Mouse (Mus musculus) midbrain, embryonic 15.5 days (tissue): Measurements from ENCODE around the gene Ccdc106. TPM values are rescaled to one million over a fixed set of nuclear protein-coding genes. Genes with fewer than 3 reads are reported as not detected.

ENCODE experiments used
- ATAC-seq: fragments of 200-750 bp; cut with Nextera tagmentation; replicated peaks from 2 replicates; pipeline ENCODE4 v1.8.0; 2017; ENCODE audit warnings: moderate TSS enrichment
- H3K27ac ChIP-seq: fragments of 300-500 bp; sonication (generic); 2 replicates; pipeline ENCODE4 v1.5.1; 2015; ENCODE audit warnings: mild to moderate bottlenecking, inconsistent platforms
- H3K27me3 ChIP-seq: fragments of 300-500 bp; sonication (generic); replicated peaks from 2 replicates; pipeline ENCODE4 v1.6.1; 2015; ENCODE audit warnings: inconsistent platforms
- H3K36me3 ChIP-seq: fragments of 300-500 bp; sonication (generic); replicated peaks from 2 replicates; pipeline ENCODE4 v1.6.1; 2015; ENCODE audit warnings: inconsistent platforms
- H3K4me1 ChIP-seq: fragments of 300-500 bp; sonication (generic); 2 replicates; pipeline ENCODE4 v1.6.1; 2015; ENCODE audit warnings: inconsistent platforms
- H3K4me2 ChIP-seq: fragments of 300-500 bp; sonication (generic); 2 replicates; pipeline ENCODE4 v1.6.1; 2015; ENCODE audit warnings: inconsistent platforms, mild to moderate bottlenecking, moderate library complexity
- H3K4me3 ChIP-seq: fragments of 300-500 bp; sonication (generic); 2 replicates; pipeline ENCODE4 v1.5.1; 2015; ENCODE audit warnings: mild to moderate bottlenecking, inconsistent platforms
- H3K9ac ChIP-seq: fragments of 300-500 bp; sonication (generic); 2 replicates; pipeline ENCODE4 v1.6.1; 2015; ENCODE audit warnings: mild to moderate bottlenecking, inconsistent platforms
- H3K9me3 ChIP-seq: fragments of 300-500 bp; sonication (generic); 2 replicates; pipeline ENCODE4 v1.6.1; 2016; ENCODE audit warnings: inconsistent platforms
- WGBS: fragments of 180-500 bp; shearing (Covaris S2); methylation state at CpG from one replicate; pipeline ENCODE4 v1.1.7; 2015; ENCODE audit warnings: mixed read lengths; 5-methylcytosine and 5-hydroxymethylcytosine counted together
- polyA plus RNA-seq: library from polyadenylated mRNA; unstranded; fragments of >200 nt; fragmentation: Nextera tagmentation; extraction: Ambion mirVana; gene quantifications from 2 replicates; pipeline ENCODE4 v1.2.1, GENCODE M21; 2015

Gene Ccdc106
- polyA plus RNA-seq, 1 experiment from 2014 or later: 64.9 TPM

DNA sequence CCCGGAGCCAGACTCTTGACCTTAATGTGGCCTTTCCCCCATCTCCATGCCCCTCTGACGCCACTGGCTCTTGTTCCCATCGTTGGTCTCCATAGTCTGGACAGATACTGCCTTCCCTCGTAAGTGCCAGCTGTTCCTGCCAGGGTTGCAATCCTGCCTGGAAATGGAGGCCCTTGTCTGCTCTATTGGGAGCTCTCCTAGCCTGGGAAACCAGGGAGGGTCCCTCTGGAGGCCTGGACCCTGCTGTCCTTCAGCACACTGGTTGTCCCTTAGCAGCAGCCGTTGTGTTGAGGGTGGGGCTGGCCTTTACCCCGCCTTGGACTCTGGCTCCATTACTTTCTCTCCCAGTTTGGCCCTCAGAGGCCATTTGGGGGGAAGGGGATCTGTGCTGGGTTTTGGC, 72.0 kb downstream of the Ccdc106 start:
- Histone ChIP-seq H3K9me3 (no peaks in the 10 kb centered on the region), H3K4me2 (no peak overlapping the region), H3K36me3 (peaks cover 42% of the 10 kb centered on the region), H3K27me3 (no peaks in the 10 kb centered on the region), H3K4me3 (no peak overlapping the region), H3K9ac (no peak overlapping the region), H3K4me1 (peaks cover 3% of the 10 kb centered on the region; the same call in 1 of the 2 replicates), H3K27ac (no peak overlapping the region)
- ATAC-seq: no peak
- 85% methylated on average over 6 of the region's 6 CpGs for WGBS

DNA sequence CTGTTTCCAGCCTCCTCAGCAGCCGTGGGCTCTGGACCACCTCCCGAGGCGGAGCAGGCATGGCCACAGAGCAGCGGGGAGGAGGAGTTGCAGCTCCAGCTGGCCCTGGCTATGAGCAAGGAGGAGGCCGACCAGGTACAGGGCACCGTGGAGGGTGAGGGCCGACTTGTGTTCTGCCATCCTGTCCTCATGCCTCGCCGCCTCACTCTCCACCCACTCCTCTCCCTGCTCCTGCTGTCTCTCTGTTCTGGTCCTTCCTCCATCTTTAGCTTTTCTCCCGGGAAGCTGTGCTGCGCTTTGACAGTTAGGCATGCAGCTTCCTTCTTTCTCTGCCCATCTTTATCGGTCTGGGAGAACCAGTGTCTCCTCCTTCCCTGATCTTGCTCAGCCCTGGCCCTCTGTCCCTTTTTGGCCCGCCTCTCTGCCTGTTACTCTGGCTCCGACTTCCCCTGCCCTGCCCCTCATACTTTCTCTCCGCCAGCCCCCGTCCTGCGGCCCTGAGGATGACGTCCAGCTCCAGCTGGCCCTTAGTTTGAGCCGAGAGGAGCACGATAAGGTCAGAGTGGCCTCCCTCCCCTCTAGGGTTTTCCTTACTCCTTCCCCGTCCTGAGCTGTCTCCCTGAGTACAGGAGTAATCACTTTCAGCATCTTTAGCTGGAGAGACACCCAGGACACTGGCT, 72.6 kb downstream of the Ccdc106 start:
- no peaks in the 10 kb centered on the region for H3K9me3 ChIP-seq
- H3K4me1 ChIP-seq: no peaks in the 10 kb centered on the region
- peaks cover 47% of the 10 kb centered on the region for H3K36me3 ChIP-seq
- ATAC-seq: no peak
- H3K9ac ChIP-seq: no peak overlapping the region
- 87% methylated on average over 21 of the region's 21 CpGs for WGBS
- no peaks in the 10 kb centered on the region for H3K27me3 ChIP-seq
- H3K27ac ChIP-seq: no peak overlapping the region
- no peak overlapping the region for H3K4me3 ChIP-seq
- H3K4me2 ChIP-seq: no peak overlapping the region

DNA sequence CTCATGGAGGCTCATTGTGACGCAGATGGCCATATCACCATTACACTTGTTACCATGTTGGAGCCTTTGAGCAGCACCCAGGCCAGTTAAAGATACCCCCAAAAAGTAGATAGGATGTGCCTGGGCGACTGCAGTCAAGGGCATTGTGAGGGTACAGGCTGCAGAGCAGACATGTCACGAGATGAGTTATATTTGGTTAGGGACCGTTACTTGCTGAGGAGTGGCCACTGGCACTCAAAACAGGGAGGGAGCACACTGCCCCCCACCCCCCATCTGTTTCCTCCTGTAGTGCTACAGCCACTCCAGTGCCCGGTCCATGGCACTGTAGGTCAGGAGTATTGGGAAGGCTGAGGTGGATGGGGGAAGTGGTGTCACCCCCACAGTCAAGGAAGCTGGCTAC, 78.4 kb downstream of the Ccdc106 start:
- Histone ChIP-seq H3K9ac (no peak overlapping the region), H3K4me3 (no peak overlapping the region), H3K4me2 (no peak overlapping the region), H3K36me3 (peaks cover 42% of the 10 kb centered on the region), H3K4me1 (no peaks in the 10 kb centered on the region), H3K27ac (no peak overlapping the region), H3K9me3 (no peaks in the 10 kb centered on the region), H3K27me3 (no peaks in the 10 kb centered on the region)
- WGBS: 93% methylated on average over 5 of the region's 5 CpGs
- ATAC-seq: no peak

- 89% methylated on average over 3 of the region's 3 CpGs for WGBS
- no peak for ATAC-seq
- no peak overlapping the region for H3K9ac ChIP-seq
- no peak overlapping the region for H3K27ac ChIP-seq
- H3K4me1 ChIP-seq: no peaks in the 10 kb centered on the region
- peaks cover 33% of the 10 kb centered on the region for H3K36me3 ChIP-seq
- no peaks in the 10 kb centered on the region for H3K9me3 ChIP-seq
- H3K4me3 ChIP-seq: no peak overlapping the region
- H3K27me3 ChIP-seq: no peaks in the 10 kb centered on the region
- H3K4me2 ChIP-seq: no peak overlapping the region
These were observed 79.4 kb downstream of the Ccdc106 start for GRCm38 (mm10) chr7:5099796-5100195.

DNA sequence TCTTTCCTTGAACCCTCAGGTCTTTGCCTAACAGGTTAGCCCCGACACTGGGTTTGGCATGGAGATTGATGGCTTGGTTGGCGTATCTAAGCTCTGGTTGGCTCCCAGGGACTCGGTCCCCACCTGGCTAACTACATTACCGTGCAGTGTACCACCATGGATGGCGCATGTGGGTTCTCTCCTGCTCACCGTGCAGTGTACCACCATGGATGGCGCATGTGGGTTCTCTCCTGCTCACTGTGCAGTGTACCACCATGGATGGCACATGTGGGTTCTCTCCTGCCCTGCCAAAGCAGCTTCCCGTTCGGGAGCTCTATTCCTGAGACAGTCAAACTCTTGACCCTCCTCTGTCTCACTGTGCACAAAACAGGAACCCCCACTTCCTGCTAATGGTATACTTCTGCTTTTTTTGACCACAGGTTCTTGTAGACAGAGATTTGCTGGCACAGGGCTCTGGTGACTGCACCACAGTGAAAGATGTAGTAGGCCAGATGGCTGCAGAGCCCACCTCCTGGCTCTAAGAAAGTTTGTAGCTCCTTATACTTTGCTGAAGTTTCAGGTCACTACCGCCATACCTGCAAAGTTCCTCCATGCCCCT, 80.8 kb downstream of the Ccdc106 start:
- Histone ChIP-seq H3K4me3 (no peak overlapping the region), H3K4me1 (no peaks in the 10 kb centered on the region), H3K27ac (no peak overlapping the region), H3K9ac (no peak overlapping the region), H3K27me3 (no peaks in the 10 kb centered on the region), H3K36me3 (peaks cover 20% of the 10 kb centered on the region), H3K9me3 (no peaks in the 10 kb centered on the region), H3K4me2 (no peak overlapping the region)
- no peak for ATAC-seq
- 93% methylated on average over 10 of the region's 10 CpGs for WGBS

DNA sequence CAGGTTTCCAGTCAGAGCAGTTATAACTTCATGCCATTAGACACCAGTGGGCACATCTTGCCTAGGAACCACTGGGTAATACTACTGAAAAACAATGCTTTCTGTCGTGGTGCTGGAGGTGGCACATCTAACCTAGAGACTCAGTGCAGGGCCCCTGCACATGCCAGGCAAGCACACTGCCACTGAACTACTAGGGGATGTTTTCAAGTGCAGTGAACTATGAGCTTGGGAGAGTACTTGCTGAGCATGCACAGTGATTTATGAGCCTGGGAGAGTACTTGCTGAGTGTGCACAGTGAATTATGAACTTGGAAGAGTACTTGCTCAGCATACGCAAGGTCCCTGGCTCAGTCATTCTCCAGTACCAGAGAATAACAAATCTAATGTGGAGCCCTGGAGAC, 82.2 kb downstream of the Ccdc106 start:
- no peak overlapping the region for H3K27ac ChIP-seq
- H3K36me3 ChIP-seq: peaks cover 8% of the 10 kb centered on the region
- no peaks in the 10 kb centered on the region for H3K9me3 ChIP-seq
- WGBS: 89% methylated on average over 2 of the region's 2 CpGs
- no peak overlapping the region for H3K4me3 ChIP-seq
- H3K4me1 ChIP-seq: no peaks in the 10 kb centered on the region
- no peak overlapping the region for H3K4me2 ChIP-seq
- ATAC-seq: no peak
- H3K27me3 ChIP-seq: no peaks in the 10 kb centered on the region
- no peak overlapping the region for H3K9ac ChIP-seq

- WGBS: 88% methylated on average over 4 of the region's 4 CpGs
These were observed 87.9 kb downstream of the Ccdc106 start for GRCm38 (mm10) chr7:5108272-5108671.

GRCm38 (mm10) chr7:5109301-5109700, 88.9 kb downstream of the Ccdc106 start:
- Histone ChIP-seq H3K4me1 (no peaks in the 10 kb centered on the region), H3K9ac (no peak overlapping the region), H3K9me3 (no peaks in the 10 kb centered on the region), H3K27me3 (no peaks in the 10 kb centered on the region), H3K4me2 (no peak overlapping the region), H3K36me3 (no peaks in the 10 kb centered on the region), H3K27ac (no peak overlapping the region), H3K4me3 (no peak overlapping the region)
- WGBS: 79% methylated on average over 8 of the region's 8 CpGs
- no peak for ATAC-seq

More at GRCm38 (mm10) chr7:5108272-5108671, 87.9 kb downstream of the Ccdc106 start:
- ATAC-seq: no peak
- Histone ChIP-seq H3K4me2 (no peak overlapping the region), H3K4me1 (no peaks in the 10 kb centered on the region), H3K9me3 (no peaks in the 10 kb centered on the region), H3K36me3 (no peaks in the 10 kb centered on the region), H3K4me3 (no peak overlapping the region), H3K27ac (no peak overlapping the region), H3K9ac (no peak overlapping the region), H3K27me3 (no peaks in the 10 kb centered on the region)

Other genes starting within 250 kb of the Ccdc106 start
- not detected in 2 replicates for gene Fam71e2, start 249.3 kb upstream of the Ccdc106 start, polyA plus RNA-seq
- 1.0 and 1.6 TPM in 2 replicates for gene Il11, start 237.7 kb upstream of the Ccdc106 start, polyA plus RNA-seq
- not detected in 2 replicates for gene Tmem190, start 237.6 kb upstream of the Ccdc106 start, polyA plus RNA-seq
- 5.4 and 5.8 TPM in 2 replicates for gene Tmem238, start 230.9 kb upstream of the Ccdc106 start, polyA plus RNA-seq
- 186 and 187 TPM in 2 replicates for gene Rpl28, start 227.7 kb upstream of the Ccdc106 start, polyA plus RNA-seq
- gene Ube2s, start 208.0 kb upstream of the Ccdc106 start, polyA plus RNA-seq: 265 and 288 TPM in 2 replicates
- gene Shisa7, start 175.9 kb upstream of the Ccdc106 start, polyA plus RNA-seq: 15.3 and 16.6 TPM in 2 replicates
- gene Isoc2b, start 150.3 kb upstream of the Ccdc106 start, polyA plus RNA-seq: 3.1 and 4.6 TPM in 2 replicates
- 0.54 and 0.57 TPM in 2 replicates for gene Isoc2a, start 143.4 kb upstream of the Ccdc106 start, polyA plus RNA-seq
- gene Gm36210, start 114.0 kb upstream of the Ccdc106 start, polyA plus RNA-seq: 0.40 and 0.65 TPM in 2 replicates
- gene Zfp628, start 105.3 kb upstream of the Ccdc106 start, polyA plus RNA-seq: 4.5 and 4.6 TPM in 2 replicates
- gene Nat14, start 98.5 kb upstream of the Ccdc106 start, polyA plus RNA-seq: 46.3 and 47.7 TPM in 2 replicates
- 1.0 and 1.4 TPM in 2 replicates for gene Ssc5d, start 94.8 kb upstream of the Ccdc106 start, polyA plus RNA-seq
- gene Sbk2, start 56.1 kb upstream of the Ccdc106 start, polyA plus RNA-seq: 0.29 TPM in 1 of 2 replicates, not detected in the other
- gene Sbk3, start 49.4 kb upstream of the Ccdc106 start, polyA plus RNA-seq: 0.32 and 0.41 TPM in 2 replicates
- 72.6 and 77.2 TPM in 2 replicates for gene Zfp579, start 24.4 kb upstream of the Ccdc106 start, polyA plus RNA-seq
- 7.1 and 7.7 TPM in 2 replicates for gene Zfp524, start 6.1 kb upstream of the Ccdc106 start, polyA plus RNA-seq
- 41.3 and 48.8 TPM in 2 replicates for gene Fiz1, start 5.9 kb upstream of the Ccdc106 start, polyA plus RNA-seq
- 1.2 TPM in 1 of 2 replicates, not detected in the other for gene Gm44973, start 5.1 kb upstream of the Ccdc106 start, polyA plus RNA-seq
- 8.0 and 8.4 TPM in 2 replicates for gene Zfp865, start 177 bp upstream of the Ccdc106 start, polyA plus RNA-seq
- gene 4632433K11Rik, start 13.6 kb downstream of the Ccdc106 start, polyA plus RNA-seq: not detected in 2 replicates
- 12.3 and 13.5 TPM in 2 replicates for gene Zfp784, start 17.9 kb downstream of the Ccdc106 start, polyA plus RNA-seq
- 106 and 110 TPM in 2 replicates for gene Zfp580, start 31.0 kb downstream of the Ccdc106 start, polyA plus RNA-seq
- 103 and 107 TPM in 2 replicates for gene U2af2, start 41.6 kb downstream of the Ccdc106 start, polyA plus RNA-seq
- gene Epn1, start 59.7 kb downstream of the Ccdc106 start, polyA plus RNA-seq: 119 and 124 TPM in 2 replicates
- gene Rfpl4, start 96.4 kb downstream of the Ccdc106 start, polyA plus RNA-seq: 0.14 TPM in 1 of 2 replicates, not detected in the other
- gene Rasl2-9, start 105.4 kb downstream of the Ccdc106 start, polyA plus RNA-seq: 0.28 and 0.63 TPM in 2 replicates
- 0.03 TPM in 1 of 2 replicates, not detected in the other for gene Vmn1r55, start 129.1 kb downstream of the Ccdc106 start, polyA plus RNA-seq
- gene Vmn1r56, start 176.2 kb downstream of the Ccdc106 start, polyA plus RNA-seq: not detected in 2 replicates
- not detected in 2 replicates for gene Vmn1r57, start 197.9 kb downstream of the Ccdc106 start, polyA plus RNA-seq